In genomic region chr12:70148631-70149265, GRCm38 (mm10) we compare ENCODE assay signal across 8 mouse cellular contexts. TPM values are rescaled to one million over a fixed set of nuclear protein-coding genes. Genes with fewer than 3 reads are reported as not detected.
A peak's percentile ranks its signal among the peaks of the same experiment; 100 is the strongest.
DNase-seq lines count a peak whose midpoint lies in the region; ATAC-seq and TF ChIP-seq lines count a peak whose summit lies in the region.

No protein-coding gene starts in this region.

- peak overlapping the region; percentile 62 for H3K4me2 ChIP-seq in lung, embryonic 14.5 days

- H3K27ac ChIP-seq in lung, embryonic 14.5 days (ENCODE audit: low read depth) = no peak overlapping the region; the same call in 1 of the 2 replicates

- H3K27me3 ChIP-seq in lung, embryonic 14.5 days (ENCODE audit: insufficient read depth, low read length) = no peaks in the 10 kb centered on the region
- H3K27me3 ChIP-seq in megakaryocyte, embryonic 14.5 days (replicated peaks) = peaks cover 7% of the 10 kb centered on the region

- peak; percentile 45 for DNase-seq in lung, embryonic 14.5 days
- no peak for DNase-seq in lung, postnatal 4 days
- DNase-seq in embryo, embryonic 9.5 days (ENCODE audit: extremely low spot score) = peak; percentile 18
- DNase-seq in thymus, postnatal 36 days = peak; percentile 62 to 73
- DNase-seq in cerebellum, adult 9-10 months = no peak
- DNase-seq in layer of hippocampus, adult 9-11 months = no peak

- H3K9me3 ChIP-seq in lung, embryonic 14.5 days (ENCODE audit: low read depth, low read length) = no peaks in the 10 kb centered on the region
- H3K9me3 ChIP-seq in megakaryocyte, embryonic 14.5 days = no peaks in the 10 kb centered on the region

- WGBS in lung, embryonic 14.5 days = 13% methylated on average over 11 of the region's 11 CpGs

- H3K4me1 ChIP-seq in lung, embryonic 14.5 days (ENCODE audit: insufficient read depth) = peaks cover 13% of the 10 kb centered on the region
- H3K4me1 ChIP-seq in megakaryocyte, embryonic 14.5 days = peaks cover 44% of the 10 kb centered on the region

- no peaks in the 10 kb centered on the region for H3K36me3 ChIP-seq in lung, embryonic 14.5 days (ENCODE audit: insufficient read depth)
- no peaks in the 10 kb centered on the region for H3K36me3 ChIP-seq in megakaryocyte, embryonic 14.5 days (replicated peaks; ENCODE audit: low read length)

- no peak for ATAC-seq in lung, embryonic 14.5 days (ENCODE audit: insufficient read depth)
- ATAC-seq in inflammation-experienced regulatory T-cells, adult 6 months = peak; percentile 71

- H3K9ac ChIP-seq in lung, embryonic 14.5 days = peak overlapping the region; percentile 26; the same call in 1 of the 2 replicates

- H3K4me3 ChIP-seq in lung, embryonic 14.5 days (ENCODE audit: low read depth, low read length) = peak overlapping the region; percentile 29
- H3K4me3 ChIP-seq in megakaryocyte, embryonic 14.5 days (replicated peaks) = peak overlapping the region; percentile 90

- no peak for TF ChIP-seq CTCF in lung, embryonic 14.5 days (IDR thresholded peaks at IDR 0.05; ENCODE audit: low read depth)

RNA-seq across cellular contexts. Expression of gene Abhd12b, which starts 5.2 kb away (rescaled TPM):
- polyA plus RNA-seq in lung, embryonic 14.5 days (2014; fragmentation: Nextera tagmentation; extraction: Ambion mirVana) = 0.12 and 0.24 TPM in 2 replicates
- 1 to 10 TPM in 2 of 3 experiments, under 1 TPM in 1; 0.53 to 3.1 (median 1.9) TPM for polyA plus RNA-seq in inflammation-experienced regulatory T-cells, adult 6 months (2017; shearing (Covaris generic))
- polyA plus RNA-seq in megakaryocyte, embryonic 14.5 days (2012; ENCODE audit: insufficient read depth, low replicate concordance) = not detected in 2 replicates

RNA-seq across cellular contexts. Expression of gene Nin, which starts 35.2 kb away (rescaled TPM):
- polyA plus RNA-seq in lung, embryonic 14.5 days (2014; fragmentation: Nextera tagmentation; extraction: Ambion mirVana) = 20.8 and 25.1 TPM in 2 replicates
- polyA plus RNA-seq in inflammation-experienced regulatory T-cells, adult 6 months (2017; shearing (Covaris generic)) = 10 to 100 TPM; 14.6 to 25.0 (median 24.6) TPM
- 2.2 and 5.0 TPM in 2 replicates for polyA plus RNA-seq in megakaryocyte, embryonic 14.5 days (2012; ENCODE audit: insufficient read depth, low replicate concordance)

Comparison
In these comparisons a context has a peak if more than half of its experiments do, and no peak if none do; other contexts are left out.
1. DNase-seq: peak in lung, embryonic 14.5 days (single experiment), embryo, embryonic 9.5 days (single experiment) and thymus, postnatal 36 days (2 of 2); none in lung, postnatal 4 days (0 of 2), cerebellum, adult 9-10 months (single experiment) and layer of hippocampus, adult 9-11 months (single experiment).